ENCODE assay signal across 20 mouse cellular contexts in the genomic region with DNA sequence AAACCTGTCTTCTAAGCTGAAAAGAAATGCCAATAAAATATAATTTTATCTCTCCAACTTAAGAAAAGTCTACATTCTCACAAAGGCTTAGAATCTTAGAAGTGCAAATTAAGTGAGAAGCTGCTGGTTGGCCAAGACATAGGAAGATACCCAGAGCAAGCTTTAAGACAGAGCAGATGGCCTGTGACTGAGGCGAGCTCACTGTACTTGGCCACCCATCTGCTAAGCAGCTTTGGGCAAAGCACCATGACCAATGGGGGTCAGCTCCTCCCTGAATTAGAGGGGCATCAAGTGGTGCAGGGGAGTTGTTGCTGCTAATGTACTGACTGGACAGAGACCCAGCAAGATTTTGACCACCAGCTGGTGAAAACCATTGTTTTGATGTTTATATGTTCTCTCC.
A peak's percentile ranks its signal among the peaks of the same experiment; 100 is the strongest.
DNase-seq lines count a peak whose midpoint lies in the region; ATAC-seq and TF ChIP-seq lines count a peak whose summit lies in the region.
"Had no signal": no experiment of that assay in that cellular context is flagged by ENCODE, and none has a peak within 500 bp of the region (broad histone marks: within the 10 kb centered on the region; RNA-seq: fewer than 3 reads in every experiment).

No protein-coding gene starts in this region.

- ATAC-seq in hindbrain, embryonic 14.5 days (ENCODE audit: low FRiP score) = no peak
- no peak for ATAC-seq in neural tube, embryonic 15.5 days (ENCODE audit: low FRiP score)
- ATAC-seq: forebrain, embryonic 13.5 days; liver, embryonic 12.5 days; midbrain, embryonic 16.5 days had no signal

- H3K27me3 ChIP-seq in hindbrain, embryonic 10.5 days (ENCODE audit: insufficient read depth, poor library complexity, severe bottlenecking) = no peaks in the 10 kb centered on the region
- no peaks in the 10 kb centered on the region for H3K27me3 ChIP-seq in hindbrain, embryonic 14.5 days (ENCODE audit: control insufficient read depth, insufficient read depth, low read length)
- no peaks in the 10 kb centered on the region for H3K27me3 ChIP-seq in neural tube, embryonic 15.5 days (replicated peaks)
- H3K27me3 ChIP-seq: forebrain, embryonic 13.5 days; heart, embryonic 13.5 days; liver, embryonic 12.5 days had no signal

- H3K9ac ChIP-seq in hindbrain, embryonic 14.5 days = no peak overlapping the region
- no peak overlapping the region for H3K9ac ChIP-seq in neural tube, embryonic 15.5 days (replicated peaks)
- H3K9ac ChIP-seq: forebrain, embryonic 13.5 days; heart, embryonic 13.5 days; liver, embryonic 12.5 days; lung, embryonic 14.5 days had no signal

- H3K36me3 ChIP-seq in hindbrain, embryonic 10.5 days = no peaks in the 10 kb centered on the region
- no peaks in the 10 kb centered on the region for H3K36me3 ChIP-seq in hindbrain, embryonic 14.5 days (replicated peaks; ENCODE audit: control insufficient read depth, insufficient read depth)
- H3K36me3 ChIP-seq in neural tube, embryonic 15.5 days = no peaks in the 10 kb centered on the region
- H3K36me3 ChIP-seq: liver, embryonic 12.5 days had no signal

- WGBS in hindbrain, embryonic 10.5 days = 69% methylated on average over 1 of the region's 1 CpGs
- 67% methylated on average over 1 of the region's 1 CpGs for WGBS in hindbrain, embryonic 14.5 days
- WGBS in neural tube, embryonic 15.5 days = 84% methylated on average over 1 of the region's 1 CpGs

- intact Hi-C loops in left cerebral cortex, adult 2 months (cut with DNase I) = no loop called here

- no peak for TF ChIP-seq CTCF in left cerebral cortex, adult 2 months (IDR thresholded peaks at IDR 0.05)

- H3K27ac ChIP-seq in hindbrain, embryonic 10.5 days = no peak overlapping the region
- H3K27ac ChIP-seq in hindbrain, embryonic 14.5 days = no peak overlapping the region
- H3K27ac ChIP-seq in left cerebral cortex, adult 2 months = peak overlapping the region; percentile 2; the same call in 1 of the 2 replicates
- no peak overlapping the region for H3K27ac ChIP-seq in neural tube, embryonic 15.5 days (replicated peaks)
- H3K27ac ChIP-seq: forebrain, embryonic 13.5 days; heart, embryonic 13.5 days; liver, embryonic 12.5 days; macrophage had no signal

- peak; percentile 13 for DNase-seq in hindbrain, embryonic 10.5 days (ENCODE audit: low spot score)
- DNase-seq in hindbrain, embryonic 14.5 days (ENCODE audit: low spot score) = no peak
- no peak for DNase-seq in left cerebral cortex, adult 2 months (ENCODE audit: extremely low spot score in 1 of 2, low spot score in 2 of 2)
- DNase-seq in left cerebral cortex, adult 9 months (ENCODE audit: low spot score in 2 of 2) = no peak
- DNase-seq in cerebellum, adult 11-12 months = peak; percentile 58
- peak; percentile 65 to 72 for DNase-seq in cerebellum, postnatal 14 days
- DNase-seq in right cerebral cortex, postnatal 4 days = no peak
- DNase-seq: adrenal gland, adult 8-10 months; B cell, adult 2 months; heart, postnatal 36 days; kidney, postnatal 4 days; right cerebral cortex, postnatal 14 days; thymus, postnatal 36 days had no signal

- no peak overlapping the region for H3K4me3 ChIP-seq in hindbrain, embryonic 10.5 days
- H3K4me3 ChIP-seq in hindbrain, embryonic 14.5 days (replicated peaks; ENCODE audit: low read length) = no peak overlapping the region
- no peak overlapping the region for H3K4me3 ChIP-seq in left cerebral cortex, adult 2 months
- no peak overlapping the region for H3K4me3 ChIP-seq in neural tube, embryonic 15.5 days (replicated peaks)
- H3K4me3 ChIP-seq: forebrain, embryonic 13.5 days; heart, embryonic 13.5 days; liver, embryonic 12.5 days had no signal

- no peaks in the 10 kb centered on the region for H3K9me3 ChIP-seq in hindbrain, embryonic 10.5 days
- H3K9me3 ChIP-seq in hindbrain, embryonic 14.5 days (ENCODE audit: control insufficient read depth, low read length) = no peaks in the 10 kb centered on the region
- no peaks in the 10 kb centered on the region for H3K9me3 ChIP-seq in neural tube, embryonic 15.5 days (replicated peaks)
- H3K9me3 ChIP-seq: forebrain, embryonic 13.5 days; heart, embryonic 13.5 days; liver, embryonic 12.5 days had no signal

- H3K4me2 ChIP-seq in hindbrain, embryonic 14.5 days (replicated peaks) = no peak overlapping the region
- no peak overlapping the region for H3K4me2 ChIP-seq in neural tube, embryonic 15.5 days
- H3K4me2 ChIP-seq: forebrain, embryonic 13.5 days; heart, embryonic 13.5 days; liver, embryonic 12.5 days; lung, embryonic 14.5 days had no signal

- H3K4me1 ChIP-seq in hindbrain, embryonic 10.5 days (replicated peaks) = 0 out of 2 replicates have a peak, but pooled peaks cover 2% of the 10 kb centered on the region
- H3K4me1 ChIP-seq in hindbrain, embryonic 14.5 days (replicated peaks; ENCODE audit: control insufficient read depth, insufficient read depth, low read length) = no peaks in the 10 kb centered on the region
- no peaks in the 10 kb centered on the region for H3K4me1 ChIP-seq in neural tube, embryonic 15.5 days
- H3K4me1 ChIP-seq: forebrain, embryonic 13.5 days had no signal

Comparison
In these comparisons a context has a peak if more than half of its experiments do, and no peak if none do; other contexts are left out.
1. DNase-seq: peak in hindbrain, embryonic 10.5 days (single experiment), cerebellum, adult 11-12 months (single experiment) and cerebellum, postnatal 14 days (2 of 2); none in hindbrain, embryonic 14.5 days (single experiment), left cerebral cortex, adult 2 months (0 of 2), left cerebral cortex, adult 9 months (0 of 2) and right cerebral cortex, postnatal 4 days (single experiment).